ENCODE assay signal across 8 mouse cellular contexts in the genomic region with DNA sequence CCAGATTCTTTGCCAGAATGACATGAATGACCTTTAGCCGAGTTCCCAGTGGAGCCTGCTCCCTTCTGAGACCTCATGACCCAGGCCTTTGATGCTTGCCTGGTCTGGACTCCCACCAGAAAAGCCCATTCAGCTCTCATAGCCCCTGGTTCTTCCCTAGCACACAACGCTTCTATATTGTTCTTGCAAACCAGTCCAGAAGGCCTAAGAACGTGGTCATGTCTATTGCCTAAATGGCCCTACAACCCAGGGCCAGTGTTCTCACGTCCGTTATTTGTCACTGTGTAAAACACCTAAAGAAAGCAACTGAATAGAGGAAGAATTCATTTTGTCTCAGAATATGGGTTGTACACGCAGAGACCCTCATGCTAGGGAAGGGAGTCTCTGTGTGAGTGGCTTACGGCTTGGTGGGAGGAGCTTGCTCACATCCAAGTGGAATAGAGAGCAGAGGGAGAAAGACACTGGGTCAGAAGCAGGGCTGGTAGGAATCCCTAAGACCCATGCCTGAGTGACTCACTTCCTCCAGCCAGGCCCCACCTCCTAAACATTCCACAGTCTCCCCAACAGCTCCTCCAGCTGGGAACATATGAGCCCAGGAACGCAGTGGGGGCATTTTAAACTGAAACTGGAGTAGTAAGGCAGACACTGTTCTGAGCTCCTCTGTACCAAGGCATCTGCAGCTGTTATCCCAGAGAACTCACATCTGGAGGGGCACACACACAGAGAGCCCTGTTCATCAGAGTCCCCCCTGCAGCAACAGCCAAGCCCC.
DNase-seq lines count a peak whose midpoint lies in the region; ATAC-seq lines count a peak whose summit lies in the region.

No protein-coding gene starts in this region.

- WGBS in kidney, embryonic 14.5 days, result 60% methylated on average over 8 of the region's 8 CpGs

- H3K27me3 ChIP-seq in kidney, embryonic 14.5 days (ENCODE audit: control insufficient read depth, insufficient read depth, low read length), result no peaks in the 10 kb centered on the region

- no peak overlapping the region for H3K4me2 ChIP-seq in kidney, embryonic 14.5 days (replicated peaks; ENCODE audit: low read depth, low read length)

- no peak overlapping the region for H3K4me3 ChIP-seq in kidney, embryonic 14.5 days (ENCODE audit: low read length)

- DNase-seq in kidney, adult 18-20 months, result peak; percentile 4
- no peak for DNase-seq in kidney, adult 11 months
- DNase-seq in gastrocnemius, postnatal 25 days, result peak; percentile 34
- peak; percentile 47 for DNase-seq in neural tube, embryonic 10.5 days (ENCODE audit: extremely low spot score, low spot score)
- DNase-seq in layer of hippocampus, adult 18-20 months (ENCODE audit: low spot score in 2 of 2), result no peak
- DNase-seq in cerebellum, adult 8-10 months, result no peak
- DNase-seq in cerebellum, adult 11-12 months, result no peak

- H3K36me3 ChIP-seq in kidney, embryonic 14.5 days (ENCODE audit: control insufficient read depth, insufficient read depth, low read length), result no peaks in the 10 kb centered on the region

- H3K4me1 ChIP-seq in kidney, embryonic 14.5 days (ENCODE audit: control insufficient read depth, insufficient read depth, low read length), result peaks cover 17% of the 10 kb centered on the region; the same call in 1 of the 2 replicates

- no peaks in the 10 kb centered on the region for H3K9me3 ChIP-seq in kidney, embryonic 14.5 days (ENCODE audit: control insufficient read depth, low read length)

- peak overlapping the region; percentile 12; the same call in 1 of the 2 replicates for H3K27ac ChIP-seq in kidney, embryonic 14.5 days (ENCODE audit: low read depth, low read length)

- ATAC-seq in kidney, embryonic 14.5 days (ENCODE audit: low FRiP score, low TSS enrichment), result peak; percentile 85

- H3K9ac ChIP-seq in kidney, embryonic 14.5 days (ENCODE audit: low read depth, low read length), result no peak overlapping the region

Comparison
In these comparisons a context has a peak if more than half of its experiments do, and no peak if none do; other contexts are left out.
1. DNase-seq: peak in kidney, adult 18-20 months (single experiment), gastrocnemius, postnatal 25 days (single experiment) and neural tube, embryonic 10.5 days (single experiment); none in kidney, adult 11 months (single experiment), layer of hippocampus, adult 18-20 months (0 of 2), cerebellum, adult 8-10 months (single experiment) and cerebellum, adult 11-12 months (single experiment).